Mouse (Mus musculus) midbrain, postnatal 0 days (tissue): ENCODE measurements around the gene Arcn1. TPM values are rescaled to one million over a fixed set of nuclear protein-coding genes. Genes with fewer than 3 reads are reported as not detected.

Source experiments
- ATAC-seq: fragments of 200-750 bp; cut with Nextera tagmentation; 2 replicates; pipeline ENCODE4 v1.8.0; 2017; ENCODE audit warnings: moderate number of reproducible peaks, mild to moderate bottlenecking, moderate TSS enrichment, moderate library complexity; ENCODE audit not compliant: low FRiP score
- DNase-seq: peaks from one replicate; pipeline ENCODE4 v3.0.0-alpha.2; 2015; ENCODE audit warnings: low spot score
- H3K27ac ChIP-seq: fragments of 300-500 bp; sonication (generic); 2 replicates; pipeline ENCODE4 v1.5.1; 2014; ENCODE audit warnings: low read depth, mild to moderate bottlenecking, low read length, mixed read lengths
- H3K27me3 ChIP-seq: fragments of 300-500 bp; sonication (generic); 2 replicates; pipeline ENCODE4 v1.6.1; 2014; ENCODE audit warnings: low read length, control low read depth, mixed read lengths; ENCODE audit not compliant: insufficient read depth
- H3K36me3 ChIP-seq: fragments of 300-500 bp; sonication (generic); 2 replicates; pipeline ENCODE4 v1.6.1; 2014; ENCODE audit warnings: low read length, control low read depth, mixed read lengths; ENCODE audit not compliant: insufficient read depth
- H3K4me1 ChIP-seq: fragments of 300-500 bp; sonication (generic); 2 replicates; pipeline ENCODE4 v1.6.1; 2014; ENCODE audit warnings: mild to moderate bottlenecking, control low read depth, antibody characterized with exemption, low read length, mixed read lengths; ENCODE audit not compliant: insufficient read depth
- H3K4me2 ChIP-seq: fragments of 300-500 bp; sonication (generic); 2 replicates; pipeline ENCODE4 v1.6.1; 2014; ENCODE audit warnings: low read depth, mild to moderate bottlenecking, low read length, mixed read lengths; ENCODE audit not compliant: poor library complexity, severe bottlenecking
- H3K4me3 ChIP-seq: fragments of 300-500 bp; sonication (generic); 2 replicates; pipeline ENCODE4 v1.5.1; 2014; ENCODE audit warnings: low read depth, mild to moderate bottlenecking, low read length, moderate library complexity
- H3K9ac ChIP-seq: fragments of 300-500 bp; sonication (generic); replicated peaks from 2 replicates; pipeline ENCODE4 v1.6.1; 2014; ENCODE audit warnings: mild to moderate bottlenecking, low read length, moderate library complexity, mixed read lengths; ENCODE audit not compliant: poor library complexity, severe bottlenecking
- H3K9me3 ChIP-seq: fragments of 300-500 bp; sonication (generic); 2 replicates; pipeline ENCODE4 v1.6.1; 2016; ENCODE audit warnings: low read length, control low read depth
- CTCF ChIP-seq: IDR thresholded peaks from 2 replicates; pipeline ENCODE4 v1.5.1; 2016; ENCODE audit warnings: antibody characterized with exemption, mild to moderate bottlenecking
- WGBS: fragments of 180-500 bp; shearing (Covaris S2); extraction: QIAGEN DNeasy Blood & Tissue Kit; methylation state at CpG from one replicate; pipeline ENCODE4 v1.1.7; 2014; 5-methylcytosine and 5-hydroxymethylcytosine counted together
- polyA plus RNA-seq: library from polyadenylated mRNA; unstranded; fragments of >200 nt; fragmentation: Nextera tagmentation; extraction: Ambion mirVana; gene quantifications from 2 replicates; pipeline ENCODE4 v1.2.1, GENCODE M21; 2015
- total RNA-seq: library from RNA; depleted of rRNA; stranded (reverse); fragments of >200 nt; gene quantifications from 2 replicates; pipeline ENCODE4 v1.2.3, GENCODE M21; 2014

Arcn1 gene
- total and polyA plus RNA-seq, 2 experiments from 2014 or later = 93.7 to 106 TPM

- no peak; the same call in 1 of the 2 replicates for ATAC-seq
These were observed 47.9 kb downstream of the Arcn1 start for GRCm38 (mm10) chr9:44719632-44720357.

GRCm38 (mm10) chr9:44718937-44719631, 48.6 kb downstream of the Arcn1 start:
- H3K27ac ChIP-seq = no peak overlapping the region
- DNase-seq (peak; percentile 41), ATAC-seq (no peak)
- H3K36me3 ChIP-seq = peaks cover 24% of the 10 kb centered on the region
- H3K4me3 ChIP-seq = no peak overlapping the region
- no peak for TF ChIP-seq CTCF
- H3K4me1 ChIP-seq = peaks cover 17% of the 10 kb centered on the region
- WGBS = 79% methylated on average over 12 of the region's 12 CpGs
- H3K9me3 ChIP-seq = no peaks in the 10 kb centered on the region
- no peaks in the 10 kb centered on the region for H3K27me3 ChIP-seq
- peak overlapping the region; percentile 88; the same call in 1 of the 2 replicates for H3K4me2 ChIP-seq
- no peak overlapping the region for H3K9ac ChIP-seq

More at GRCm38 (mm10) chr9:44719632-44720357, 47.9 kb downstream of the Arcn1 start:
- 75% methylated on average over 8 of the region's 8 CpGs for WGBS
- no peaks in the 10 kb centered on the region for H3K9me3 ChIP-seq
- peaks cover 19% of the 10 kb centered on the region for H3K4me1 ChIP-seq
- TF ChIP-seq CTCF = no peak
- H3K36me3 ChIP-seq = peaks cover 23% of the 10 kb centered on the region
- peak; percentile 77 for DNase-seq
- H3K4me3 ChIP-seq = peak overlapping the region; percentile 72
- H3K27ac ChIP-seq = peak overlapping the region; percentile 78; the same call in 1 of the 2 replicates
- H3K9ac ChIP-seq = peak overlapping the region; percentile 94
- H3K27me3 ChIP-seq = no peaks in the 10 kb centered on the region
- H3K4me2 ChIP-seq = peak overlapping the region; percentile 88

- peaks cover 34% of the 10 kb centered on the region for H3K36me3 ChIP-seq
- WGBS = 79% methylated on average over 10 of the region's 10 CpGs
- peak; percentile 86 for DNase-seq
- no peaks in the 10 kb centered on the region for H3K27me3 ChIP-seq
- no peaks in the 10 kb centered on the region for H3K9me3 ChIP-seq
- H3K4me2 ChIP-seq = no peak overlapping the region
- H3K4me1 ChIP-seq = peaks cover 17% of the 10 kb centered on the region
- H3K9ac ChIP-seq = no peak overlapping the region
- no peak for TF ChIP-seq CTCF
- H3K4me3 ChIP-seq = no peak overlapping the region
- ATAC-seq = no peak
- no peak overlapping the region for H3K27ac ChIP-seq
These were observed 49.8 kb downstream of the Arcn1 start for GRCm38 (mm10) chr9:44717822-44718242.

GRCm38 (mm10) chr9:44716997-44717821, 50.4 kb downstream of the Arcn1 start:
- no peak for TF ChIP-seq CTCF
- no peak overlapping the region for H3K4me3 ChIP-seq
- WGBS = 86% methylated on average over 6 of the region's 6 CpGs
- no peak overlapping the region for H3K9ac ChIP-seq
- no peak overlapping the region for H3K27ac ChIP-seq
- H3K4me2 ChIP-seq = no peak overlapping the region
- H3K4me1 ChIP-seq = peaks cover 17% of the 10 kb centered on the region
- no peaks in the 10 kb centered on the region for H3K9me3 ChIP-seq
- ATAC-seq (no peak), DNase-seq (no peak)
- H3K27me3 ChIP-seq = no peaks in the 10 kb centered on the region
- H3K36me3 ChIP-seq = peaks cover 39% of the 10 kb centered on the region

GRCm38 (mm10) chr9:44715705-44716362, 51.8 kb downstream of the Arcn1 start:
- Histone ChIP-seq H3K27ac (no peak overlapping the region), H3K9me3 (no peaks in the 10 kb centered on the region), H3K4me1 (peaks cover 11% of the 10 kb centered on the region), H3K9ac (no peak overlapping the region), H3K36me3 (peaks cover 48% of the 10 kb centered on the region), H3K4me3 (no peak overlapping the region), H3K27me3 (no peaks in the 10 kb centered on the region), H3K4me2 (no peak overlapping the region)
- no peak for TF ChIP-seq CTCF
- no peak for DNase-seq
- 95% methylated on average over 29 of the region's 29 CpGs for WGBS
- ATAC-seq = no peak
